Comparison of ENCODE assay signal across 19 mouse cellular contexts in genomic region chrX:134102641-134103040, GRCm38 (mm10). TPM values are rescaled to one million over a fixed set of nuclear protein-coding genes. Genes with fewer than 3 reads are reported as not detected.
DNase-seq lines count a peak whose midpoint lies in the region.
"Had no signal": no experiment of that assay in that cellular context is flagged by ENCODE, and none has a peak within 500 bp of the region (broad histone marks: within the 10 kb centered on the region; RNA-seq: fewer than 3 reads in every experiment).

No protein-coding gene starts in this region.

- intact Hi-C loops in left cerebral cortex, postnatal 4 days (cut with DNase I) = no loop called here
- intact Hi-C loops in left cerebral cortex, postnatal 25 days (cut with DNase I) = no loop called here

- DNase-seq in adrenal gland, adult 2 months = peak; percentile 22
- no peak for DNase-seq in adrenal gland, adult 18-20 months (ENCODE audit: low spot score in 2 of 2)
- peak; percentile 4 for DNase-seq in left cerebral cortex, adult 11 months (ENCODE audit: low spot score)
- no peak for DNase-seq in left cerebral cortex, postnatal 4 days
- peak; percentile 78 for DNase-seq in brain, adult 2 months (ENCODE audit: low read depth, low spot score)
- DNase-seq in left cerebral cortex, postnatal 25 days (ENCODE audit: low spot score in 2 of 2) = peak; percentile 6 to 68
- no peak for DNase-seq in liver
- no peak for DNase-seq in kidney, postnatal 10 days
- DNase-seq: cerebellum, adult 18-20 months; cerebellum, postnatal 25 days; embryo, embryonic 11 days; forebrain, postnatal 0 days; gastrocnemius, postnatal 14 days; heart, postnatal 4 days; kidney, adult 9 months; kidney, postnatal 4 days; lung, adult 18-20 months; lung, postnatal 14 days had no signal

RNA-seq across cellular contexts. Expression of gene Cstf2, which starts 43.7 kb away (rescaled TPM):
- total RNA-seq in adrenal gland, adult 2 months (2021) = 10 to 100 TPM; 30.8 to 38.0 TPM
- 10.0 and 23.7 TPM in 2 replicates for polyA plus RNA-seq in adrenal gland, adult 2 months (2012; rRNA removed)
- total RNA-seq in adrenal gland, adult 18-20 months (2021) = 10 to 100 TPM; 31.9 to 33.2 TPM
- 100 to 1,000 TPM in 1 of 2 experiments, 10 to 100 TPM in 1; 96.9 to 108 TPM for total RNA-seq in left cerebral cortex, postnatal 4 days (2021)
- 100 to 1,000 TPM; 121 to 131 TPM for total RNA-seq in left cerebral cortex, postnatal 25 days (2021)

RNA-seq across cellular contexts. Expression of gene Xkrx, which starts 59.2 kb away (rescaled TPM):
- total RNA-seq in adrenal gland, adult 2 months (2021) = 1 to 10 TPM in 1 of 2 experiments, under 1 TPM in 1; 0.69 to 1.0 TPM
- 0.42 and 0.49 TPM in 2 replicates for polyA plus RNA-seq in adrenal gland, adult 2 months (2012; rRNA removed)
- under 1 TPM; 0.35 to 0.96 TPM for total RNA-seq in adrenal gland, adult 18-20 months (2021)
- total RNA-seq in left cerebral cortex, postnatal 4 days (2021) = under 1 TPM; 0.22 to 0.24 TPM
- 1 to 10 TPM; 1.1 to 1.5 TPM for total RNA-seq in left cerebral cortex, postnatal 25 days (2021)
- polyA plus RNA-seq: G1E had no signal

Comparison
In these comparisons a context has a peak if more than half of its experiments do, and no peak if none do; other contexts are left out.
1. DNase-seq: peak in adrenal gland, adult 2 months (single experiment), left cerebral cortex, adult 11 months (single experiment), brain, adult 2 months (single experiment) and left cerebral cortex, postnatal 25 days (2 of 2); none in adrenal gland, adult 18-20 months (0 of 2), left cerebral cortex, postnatal 4 days (single experiment), liver (single experiment) and kidney, postnatal 10 days (single experiment).